Mouse (Mus musculus): Measurements from ENCODE around the gene Pak1. TPM values are rescaled to one million over a fixed set of nuclear protein-coding genes. Genes with fewer than 3 reads are reported as not detected.
A peak's percentile ranks its signal among the peaks of the same experiment; 100 is the strongest.
"Not testable (repeated sequence)": the region's sequence is repeated elsewhere in the genome, so short reads cannot be mapped to it uniquely, and the experiment has no call there.

Pak1 gene
- total RNA-seq, 2 experiments from 2014 or later, result 153 to 175 TPM

DNA sequence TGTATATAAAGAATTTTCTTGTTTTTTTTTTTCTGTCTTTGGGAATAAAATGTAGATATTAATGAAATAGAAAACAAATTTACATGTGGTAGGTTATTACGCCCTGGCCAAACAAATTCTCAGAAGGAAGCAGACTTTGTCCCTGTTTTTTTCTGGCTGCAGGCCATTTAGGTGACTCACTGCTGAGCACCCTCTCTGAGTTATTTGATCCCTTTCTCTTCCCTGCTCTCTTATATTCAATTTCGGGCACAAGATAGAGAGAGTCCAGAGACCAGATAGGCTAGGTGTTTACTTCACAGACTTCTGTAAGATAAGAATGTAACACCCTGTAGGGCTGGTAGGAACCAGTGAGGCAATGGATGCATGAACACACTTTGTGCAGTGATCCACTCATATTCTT, 57.2 kb downstream of the Pak1 start:
- DNase-seq (ENCODE audit: low spot score in 2 of 2), result no peak

DNA sequence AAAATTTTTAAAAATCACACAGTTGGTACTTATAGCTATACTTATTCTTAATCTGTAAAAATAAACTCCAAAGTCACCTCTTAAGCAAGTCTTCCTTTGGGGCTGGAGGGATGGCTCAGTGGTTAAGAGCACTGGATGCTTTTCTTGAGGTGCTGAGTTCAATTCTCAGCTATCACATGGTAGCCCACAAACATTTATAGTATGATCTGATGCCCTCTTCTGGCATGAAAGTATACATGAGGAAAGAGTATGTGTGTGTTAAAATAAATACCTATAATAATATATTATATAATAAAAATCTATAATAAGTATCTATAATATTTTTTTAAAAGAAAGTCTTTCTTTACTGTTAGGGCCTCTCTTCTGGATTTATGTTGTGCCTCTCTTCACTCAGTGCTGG, 58.2 kb downstream of the Pak1 start:
- DNase-seq (ENCODE audit: low spot score in 2 of 2), result no peak

DNA sequence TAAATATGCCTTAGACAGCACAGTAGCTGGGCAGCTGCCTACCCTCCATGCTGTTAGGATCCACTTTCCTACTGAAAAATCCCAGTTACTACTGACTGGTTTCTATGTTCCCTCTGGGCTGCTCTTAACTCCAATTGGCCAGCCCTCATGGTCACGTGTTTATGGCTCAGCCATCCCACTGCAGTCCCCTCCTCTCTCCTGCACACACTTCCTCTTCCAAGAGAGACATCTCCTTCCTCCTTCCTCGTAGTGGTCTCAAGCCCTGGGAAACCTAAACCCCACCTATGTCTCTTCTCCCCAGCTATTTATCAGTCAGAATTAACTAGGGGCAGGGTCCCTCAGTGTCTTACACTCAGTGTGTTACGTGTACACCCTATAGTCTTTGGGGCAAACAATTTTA, 61.2 kb downstream of the Pak1 start:
- DNase-seq (ENCODE audit: low spot score in 2 of 2), result not testable (repeated sequence)

DNA sequence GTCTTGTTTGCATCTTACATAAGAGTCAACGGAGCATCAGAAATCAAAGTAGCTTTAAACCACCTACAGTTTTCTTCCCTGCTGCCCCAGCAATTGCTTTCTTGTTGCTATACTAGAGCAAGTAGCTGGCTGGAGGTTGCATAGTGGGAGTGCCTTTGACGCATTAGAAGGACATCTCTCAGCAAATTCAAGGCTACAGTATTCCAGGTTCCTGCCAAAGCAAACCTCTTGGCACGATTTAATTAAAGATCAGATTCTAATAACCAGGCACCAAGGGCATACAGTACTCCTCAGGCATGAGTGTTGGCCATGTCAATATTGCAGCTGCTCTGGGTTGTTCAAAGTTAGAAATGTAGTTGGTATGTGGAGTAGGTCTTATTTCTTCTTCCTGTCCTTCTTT, 62.0 kb downstream of the Pak1 start:
- no peak for DNase-seq (ENCODE audit: low spot score in 2 of 2)

DNA sequence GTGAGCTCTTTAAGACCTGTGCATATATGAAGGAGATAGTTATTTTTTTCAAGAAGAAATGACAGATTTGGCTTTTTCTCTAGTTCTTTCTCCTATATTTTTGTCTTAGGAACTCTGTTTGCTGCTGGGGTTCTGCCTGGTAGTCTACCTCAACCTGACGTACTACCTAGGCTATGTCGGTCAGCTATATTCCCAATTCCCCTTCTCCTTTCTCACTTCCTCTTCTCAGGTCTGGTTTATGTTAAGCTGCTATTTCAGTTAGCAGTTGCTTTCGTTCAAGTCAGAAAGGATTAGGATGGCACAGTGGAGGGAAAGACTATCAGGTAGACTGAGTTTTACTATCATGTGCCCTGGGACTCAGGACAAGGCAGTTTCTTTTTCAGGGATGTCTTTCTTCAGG, 75.2 kb downstream of the Pak1 start:
- no peak for DNase-seq (ENCODE audit: low spot score in 2 of 2)

DNA sequence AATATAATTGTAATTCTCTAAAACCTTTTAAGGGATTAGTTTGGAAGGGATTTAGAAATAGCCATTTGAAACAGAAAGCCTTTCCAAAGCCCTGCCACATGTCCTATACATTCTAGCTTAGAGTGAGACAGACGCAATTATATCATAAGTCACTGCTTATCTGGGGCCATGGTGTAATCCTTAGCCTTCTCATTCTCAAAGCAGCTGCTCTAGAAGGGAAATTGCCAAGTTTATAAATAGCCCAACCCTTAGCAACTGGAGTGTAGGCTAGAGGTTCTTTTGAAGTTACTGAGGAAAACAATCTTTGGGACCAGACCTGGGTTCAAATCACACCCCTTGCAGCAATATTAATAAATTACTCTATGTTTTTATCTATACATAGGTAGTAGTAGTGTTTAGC, 76.2 kb downstream of the Pak1 start:
- no peak for DNase-seq (ENCODE audit: low spot score in 2 of 2)

DNA sequence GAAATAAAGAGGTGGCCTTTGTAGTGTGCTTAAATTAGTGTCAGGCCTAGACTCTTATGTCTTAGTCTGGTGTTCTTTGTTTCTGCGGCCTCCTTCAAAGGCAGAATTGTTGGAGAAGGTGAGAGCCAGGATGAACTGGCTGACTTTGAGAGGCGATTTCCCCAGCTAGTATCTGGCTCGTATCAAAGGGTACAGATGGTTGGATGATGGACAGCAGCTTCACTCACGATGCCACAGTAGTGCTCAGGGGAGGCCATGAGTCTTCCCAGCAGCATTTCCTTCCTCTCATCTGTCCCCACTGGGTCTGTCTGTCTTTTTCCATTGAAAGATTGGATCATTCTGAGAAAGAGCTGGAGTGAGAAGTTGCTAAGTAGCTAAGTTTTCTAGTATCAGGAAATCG, 79.5 kb downstream of the Pak1 start:
- no peak for DNase-seq (ENCODE audit: low spot score in 2 of 2)

DNA sequence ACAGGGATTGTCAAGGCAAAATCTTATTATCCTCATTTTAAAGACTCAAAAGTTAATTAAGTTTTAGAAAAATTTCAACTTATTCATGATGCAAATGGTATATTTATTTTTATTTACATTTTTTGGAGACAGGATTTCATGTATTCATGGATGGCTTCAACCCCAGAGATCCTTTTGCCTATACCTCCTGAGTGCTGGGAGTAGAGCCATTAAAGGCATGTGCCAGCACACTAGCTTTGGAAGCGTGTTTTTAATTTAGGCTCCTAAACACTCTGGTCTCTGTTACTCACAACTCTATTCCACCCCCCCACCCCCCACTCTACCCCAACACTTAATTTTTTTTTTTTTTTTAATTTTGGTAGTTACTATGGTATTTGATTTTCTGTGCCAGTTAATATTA, 80.4 kb downstream of the Pak1 start:
- no peak for DNase-seq (ENCODE audit: low spot score in 2 of 2)

DNA sequence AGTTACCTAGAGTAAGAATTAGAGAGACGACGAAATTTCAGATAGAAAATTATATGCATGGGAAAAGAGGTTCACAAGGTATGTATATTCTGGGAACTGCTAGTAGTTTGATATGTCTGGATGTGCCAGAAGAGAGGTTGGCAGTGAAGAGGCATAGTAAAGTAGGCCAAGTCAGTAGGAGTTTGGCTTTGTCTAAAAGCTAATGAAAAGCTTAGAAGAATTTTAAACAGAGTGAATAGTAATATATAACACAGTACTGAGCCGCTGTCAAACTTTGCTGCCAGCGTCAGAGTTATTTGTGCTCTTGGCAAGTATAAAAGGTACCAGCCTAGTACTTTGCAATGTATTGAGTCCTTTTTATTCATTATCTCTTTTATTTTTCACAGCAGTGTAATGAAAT, 84.1 kb downstream of the Pak1 start:
- no peak for DNase-seq (ENCODE audit: low spot score in 2 of 2)

DNA sequence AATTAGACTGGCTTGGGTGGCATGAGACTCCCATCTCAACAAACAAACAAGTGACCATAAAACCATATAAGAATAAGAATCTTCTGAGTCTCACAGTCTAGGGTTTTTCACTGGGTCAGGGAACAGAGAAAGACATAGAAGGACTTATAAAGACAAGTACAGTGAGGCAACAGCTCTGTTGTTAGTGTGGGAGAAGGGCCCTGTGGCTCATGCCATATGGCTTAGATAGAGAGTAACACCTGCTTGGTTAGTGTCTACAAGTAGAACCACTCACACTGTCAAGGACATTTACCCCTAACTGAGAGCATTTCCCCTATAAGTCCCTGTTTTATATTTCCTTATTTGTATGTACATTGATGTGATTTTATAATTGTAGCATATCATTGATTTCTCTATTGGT, 85.0 kb downstream of the Pak1 start:
- no peak for DNase-seq (ENCODE audit: low spot score in 2 of 2)

DNA sequence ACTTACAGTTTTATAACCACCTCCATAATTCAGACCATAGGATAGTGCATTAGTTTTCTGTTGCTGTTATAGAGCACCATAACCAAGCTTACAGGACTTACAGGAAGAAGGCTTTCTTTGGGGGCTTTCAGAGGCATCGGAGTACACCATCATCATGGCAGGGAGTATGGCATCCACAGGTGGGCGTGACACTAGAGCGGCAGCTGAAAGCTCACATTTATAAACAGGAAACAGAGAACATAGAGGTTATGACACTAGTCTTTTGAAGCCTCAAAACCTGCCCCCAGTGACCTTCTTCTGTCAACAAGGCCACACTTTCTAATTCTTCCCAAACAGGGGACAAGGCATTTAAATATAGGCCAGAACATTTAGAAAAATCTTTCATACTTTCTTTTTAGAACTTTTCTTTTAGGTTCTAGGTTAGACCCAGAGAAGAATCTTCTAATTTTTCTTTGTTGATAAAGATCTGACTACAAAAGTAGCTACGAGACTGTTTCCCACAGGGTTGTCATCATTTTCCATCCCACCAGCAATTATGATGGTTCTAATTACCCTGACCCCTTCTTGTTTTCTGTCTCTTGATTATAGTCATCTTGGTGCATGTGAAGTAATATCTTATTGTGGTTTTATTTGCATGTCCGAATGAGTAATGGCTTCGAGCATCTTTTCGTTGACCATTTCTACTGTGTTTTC, 89.7 kb downstream of the Pak1 start:
- DNase-seq (ENCODE audit: low spot score in 2 of 2), result no peak

DNA sequence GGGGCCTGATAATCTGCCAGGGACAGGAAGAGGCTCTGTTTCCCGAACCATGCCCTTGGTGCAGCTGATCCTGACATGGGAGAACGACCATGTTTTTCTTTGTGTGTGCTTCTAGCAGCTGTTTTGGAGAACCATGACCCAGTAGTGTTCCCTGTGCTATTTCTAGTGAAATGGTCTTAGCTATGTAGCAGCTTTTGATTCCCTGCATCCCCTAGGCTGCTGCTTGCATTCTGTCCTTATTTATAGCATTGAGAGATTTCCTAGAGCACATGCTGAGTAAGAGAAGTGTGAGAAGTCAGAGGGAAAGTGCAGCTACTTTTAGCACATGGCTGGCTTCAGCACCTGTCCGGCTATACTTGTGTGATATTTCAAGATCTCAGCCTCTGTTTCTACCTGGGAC, 123.3 kb downstream of the Pak1 start:
- DNase-seq (ENCODE audit: low spot score in 2 of 2), result no peak

DNA sequence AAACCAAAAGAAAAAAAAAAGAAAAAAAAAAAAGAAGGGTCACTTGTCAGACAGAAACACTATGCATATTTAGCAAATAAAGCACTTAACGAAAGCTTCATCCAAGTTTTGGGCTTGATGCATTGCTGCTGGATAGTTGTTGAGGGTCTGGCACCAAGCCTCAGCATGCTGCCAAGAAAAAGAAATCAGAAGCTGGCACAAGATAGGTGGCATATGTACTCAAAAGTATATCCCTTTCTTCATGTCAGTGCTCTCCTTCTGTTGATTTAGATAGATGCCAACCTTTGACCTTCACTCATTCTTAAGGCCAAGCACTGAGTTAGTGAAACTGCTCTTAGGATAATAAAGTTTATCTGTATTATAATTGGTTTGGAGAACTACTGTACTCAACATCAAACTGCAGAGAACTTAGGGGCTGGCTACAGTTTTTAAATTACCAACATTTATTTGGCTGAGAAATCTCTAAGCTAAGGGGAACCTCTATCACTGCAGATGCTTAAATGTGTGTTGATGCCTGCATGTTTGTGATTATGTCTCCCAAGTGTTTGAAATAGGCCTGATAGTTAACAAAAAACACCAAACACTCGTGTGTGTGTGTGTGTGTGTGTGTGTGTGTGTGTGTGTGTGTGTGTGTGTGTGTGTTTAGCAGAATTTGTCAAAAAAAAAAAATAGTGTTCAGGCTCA, 126.6 kb downstream of the Pak1 start:
- peak in 1 of 2 experiments; percentile 15 for DNase-seq (ENCODE audit: low spot score in 2 of 2)

DNA sequence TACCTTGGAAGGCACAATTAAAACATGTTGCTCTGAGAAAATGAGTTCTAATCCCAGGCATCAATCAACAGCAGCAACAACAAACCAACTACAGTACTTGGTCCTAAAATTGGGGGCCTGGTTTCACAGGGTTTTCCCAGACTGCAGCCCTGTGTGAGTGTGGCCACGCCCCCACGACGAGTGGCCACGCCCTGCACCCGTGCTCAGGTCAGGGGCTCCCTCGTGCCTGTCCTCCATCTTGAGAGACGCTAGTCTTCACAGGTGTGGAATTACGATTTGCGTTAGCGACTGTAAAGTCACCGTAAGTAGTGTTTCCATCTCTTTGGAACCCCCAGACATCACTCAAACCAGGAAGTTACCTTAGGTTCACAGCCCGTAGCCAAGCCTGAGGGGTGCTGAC, 131.4 kb downstream of the Pak1 start, which contains the start of gene Gdpd4:
Gene Gdpd4 (plus strand): TSS at position 214 of the 400 bp plus-strand sequence.
- DNase-seq (ENCODE audit: low spot score in 2 of 2), result no peak

DNA sequence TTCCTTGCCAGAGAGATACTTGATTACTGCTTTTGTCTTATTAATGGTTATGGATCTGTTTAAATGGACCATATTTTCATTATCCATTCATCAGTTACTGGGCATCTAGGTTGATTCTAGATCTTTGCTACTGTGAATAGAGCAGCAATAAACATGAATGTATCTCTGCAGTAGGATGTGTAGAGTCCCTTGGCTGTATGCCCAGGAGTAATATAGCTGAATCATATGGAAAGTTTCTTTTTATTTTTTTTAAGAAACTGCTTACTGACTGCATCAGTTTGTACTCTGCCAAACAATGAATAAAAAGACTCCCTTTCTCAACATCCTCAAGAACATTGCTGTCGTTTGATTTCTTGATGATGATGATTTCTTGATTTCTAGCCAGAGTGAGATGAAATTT, 137.5 kb downstream of the Pak1 start:
- no peak for DNase-seq (ENCODE audit: low spot score in 2 of 2)

DNA sequence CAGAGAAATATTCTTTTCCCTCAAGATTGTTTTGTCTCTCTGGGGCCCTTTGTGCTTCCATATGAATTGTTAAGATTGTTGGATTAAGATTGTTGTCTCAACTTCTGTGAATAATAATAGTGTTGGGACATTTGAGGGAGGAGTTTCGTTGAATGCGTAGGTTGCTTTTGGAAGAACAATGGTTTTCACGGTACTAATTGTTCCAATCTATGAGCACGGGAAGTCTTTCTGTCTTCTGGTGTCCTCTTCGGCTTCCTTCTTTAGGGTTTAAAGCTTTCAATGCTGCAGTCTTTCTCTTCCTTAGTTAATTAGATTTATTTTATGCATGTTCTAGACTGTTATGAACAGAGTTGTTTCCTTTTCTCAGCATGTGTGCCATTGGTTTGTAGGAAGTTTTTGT, 138.6 kb downstream of the Pak1 start:
- no peak for DNase-seq (ENCODE audit: low spot score in 2 of 2)

DNA sequence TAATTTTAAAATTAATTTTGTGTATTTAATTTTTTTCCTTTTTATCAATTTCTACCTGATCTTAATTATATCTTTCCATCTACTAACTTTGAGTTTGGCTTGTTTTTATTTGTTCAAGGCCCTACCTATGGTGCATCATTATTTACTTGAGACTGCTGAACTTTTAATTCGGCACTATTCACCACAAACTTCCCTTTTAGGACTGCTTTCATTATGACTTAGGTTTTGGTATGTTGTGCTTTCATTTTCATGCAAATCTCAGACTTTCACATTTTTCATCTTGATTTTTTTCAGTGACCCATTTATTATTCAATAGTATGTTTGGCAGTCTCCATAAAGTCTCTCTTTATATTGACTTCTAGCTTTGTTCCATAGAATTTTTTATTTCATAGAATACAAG, 156.1 kb downstream of the Pak1 start:
- no peak for DNase-seq (ENCODE audit: low spot score in 2 of 2)

Other genes starting within 250 kb of the Pak1 start
- 10 to 100 TPM; 40.2 to 42.0 TPM for gene Aamdc, start 209.0 kb upstream of the Pak1 start, total RNA-seq (2021)
- gene Rsf1, start 208.7 kb upstream of the Pak1 start, total RNA-seq (2021), result 10 to 100 TPM; 42.3 to 45.4 TPM
- 10 to 100 TPM; 68.7 to 74.9 TPM for gene Clns1a, start 91.9 kb upstream of the Pak1 start, total RNA-seq (2021)
- 10 to 100 TPM; 39.7 to 39.9 TPM for gene Aqp11, start 50.3 kb upstream of the Pak1 start, total RNA-seq (2021)
- not detected for gene Gdpd4, start 131.4 kb downstream of the Pak1 start, total RNA-seq (2021)